Mouse (Mus musculus): ENCODE results near the gene Mrpl57.

GRCm38 (mm10) chr14:57863129-57863528, 37.1 kb downstream of the Mrpl57 start:
- TF ChIP-seq POLR2A (IDR thresholded peaks at IDR 0.05; ENCODE audit: low read depth, low read length) (no peak), CTCF (IDR thresholded peaks at IDR 0.05; ENCODE audit: extremely low read depth, insufficient read depth, insufficient read length, insufficient replicate concordance) (no peak)

Measured in spleen, adult 2 months (tissue).